16 mouse cellular contexts compared by ENCODE assay signal in the genomic region with DNA sequence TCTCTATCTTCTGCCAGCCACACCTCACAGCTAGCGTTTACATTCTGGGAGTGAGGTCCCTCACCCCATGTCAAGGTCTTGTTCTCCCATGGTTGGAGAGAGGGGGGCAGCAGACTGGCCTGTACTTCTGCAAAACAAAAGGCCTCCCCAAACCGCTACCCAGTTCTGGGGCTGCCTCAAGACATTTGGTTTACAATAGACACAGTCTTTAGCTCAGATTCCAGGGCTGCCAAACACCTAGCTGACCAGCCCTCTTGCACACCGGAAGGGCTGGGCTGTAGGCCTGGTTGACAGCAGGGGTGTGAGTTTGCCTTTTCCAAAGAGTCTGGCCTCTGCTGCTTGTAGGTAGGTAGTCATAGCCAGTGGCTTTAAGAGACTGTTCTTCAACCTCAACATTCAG. TPM values are rescaled to one million over a fixed set of nuclear protein-coding genes. Genes with fewer than 3 reads are reported as not detected.
A peak's percentile ranks its signal among the peaks of the same experiment; 100 is the strongest.
DNase-seq lines count a peak whose midpoint lies in the region; ATAC-seq and TF ChIP-seq lines count a peak whose summit lies in the region.
"Had no signal": no experiment of that assay in that cellular context is flagged by ENCODE, and none has a peak within 500 bp of the region (broad histone marks: within the 10 kb centered on the region; RNA-seq: fewer than 3 reads in every experiment).

No protein-coding gene starts in this region.

- no peaks in the 10 kb centered on the region for H3K9me3 ChIP-seq in E14TG2a.4 (ENCODE audit: low read length)
- H3K9me3 ChIP-seq in forebrain, embryonic 15.5 days: no peaks in the 10 kb centered on the region
- H3K9me3 ChIP-seq in midbrain, embryonic 15.5 days: no peaks in the 10 kb centered on the region
- H3K9me3 ChIP-seq: embryonic facial prominence, embryonic 15.5 days; heart, embryonic 15.5 days; intestine, embryonic 15.5 days had no signal

- no peak overlapping the region for H3K4me3 ChIP-seq in cerebellum, adult 2 months (replicated peaks; ENCODE audit: insufficient read depth, low read depth, low read length)
- peak overlapping the region; percentile 76 for H3K4me3 ChIP-seq in E14TG2a.4 (replicated peaks; ENCODE audit: low read length)
- H3K4me3 ChIP-seq in forebrain, embryonic 15.5 days: peak overlapping the region; percentile 76
- H3K4me3 ChIP-seq in midbrain, embryonic 15.5 days: peak overlapping the region; percentile 95
- H3K4me3 ChIP-seq: heart, embryonic 15.5 days; intestine, embryonic 15.5 days had no signal

- no peak for TF ChIP-seq CTCF in cerebellum, adult 2 months (IDR thresholded peaks at IDR 0.05; ENCODE audit: borderline replicate concordance, insufficient read depth, low read depth, low read length)
- no peak for TF ChIP-seq CTCF in E14TG2a.4 (conservative IDR thresholded peaks at IDR 0.05; ENCODE audit: low read length)

- ATAC-seq in forebrain, embryonic 15.5 days (replicated peaks): no peak
- ATAC-seq in midbrain, embryonic 15.5 days (replicated peaks): no peak
- no peak for ATAC-seq in frontal cortex, adult (ENCODE audit: low TSS enrichment)
- ATAC-seq: intestine, embryonic 15.5 days had no signal

- H3K4me2 ChIP-seq in forebrain, embryonic 15.5 days (replicated peaks): peak overlapping the region; percentile 86
- H3K4me2 ChIP-seq in midbrain, embryonic 15.5 days: peak overlapping the region; percentile 80
- H3K4me2 ChIP-seq: heart, embryonic 15.5 days had no signal

- 36% methylated on average over 3 of the region's 3 CpGs for WGBS in cerebellum, adult 2 months
- 36% methylated on average over 3 of the region's 3 CpGs for WGBS in forebrain, embryonic 15.5 days
- 28% methylated on average over 3 of the region's 3 CpGs for WGBS in midbrain, embryonic 15.5 days

- H3K27ac ChIP-seq in cerebellum, adult 2 months (ENCODE audit: insufficient read depth, low read length): peak overlapping the region; percentile 43; the same call in 1 of the 2 replicates
- no peak overlapping the region for H3K27ac ChIP-seq in forebrain, embryonic 15.5 days (replicated peaks)
- H3K27ac ChIP-seq in midbrain, embryonic 15.5 days: no peak overlapping the region
- H3K27ac ChIP-seq: embryonic facial prominence, embryonic 15.5 days; heart, embryonic 15.5 days; intestine, embryonic 15.5 days; liver, embryonic 14.5 days had no signal

- H3K4me1 ChIP-seq in cerebellum, adult 2 months (ENCODE audit: control insufficient read depth, insufficient read depth, low read length): peaks cover 17% of the 10 kb centered on the region
- peaks cover 91% of the 10 kb centered on the region for H3K4me1 ChIP-seq in E14TG2a.4 (replicated peaks; ENCODE audit: low read depth, low read length)
- H3K4me1 ChIP-seq in forebrain, embryonic 15.5 days: peaks cover 43% of the 10 kb centered on the region
- H3K4me1 ChIP-seq in midbrain, embryonic 15.5 days: peaks cover 42% of the 10 kb centered on the region

- peak overlapping the region; percentile 91; the same call in 1 of the 2 replicates for H3K9ac ChIP-seq in forebrain, embryonic 15.5 days (replicated peaks)
- H3K9ac ChIP-seq in midbrain, embryonic 15.5 days: peak overlapping the region; percentile 95; the same call in 1 of the 2 replicates
- H3K9ac ChIP-seq: embryonic facial prominence, embryonic 15.5 days; heart, embryonic 15.5 days; intestine, embryonic 15.5 days; liver, embryonic 14.5 days had no signal

- no peak for TF ChIP-seq POLR2A in cerebellum, adult 2 months (IDR thresholded peaks at IDR 0.05; ENCODE audit: borderline replicate concordance, insufficient read depth, low read length)

- DNase-seq in cerebellum, adult 2 months: peak in 1 of 2 experiments; percentile 38
- DNase-seq in cerebellum, adult 18-20 months: no peak
- no peak for DNase-seq in right cerebral cortex, postnatal 4 days
- DNase-seq in gastrocnemius, postnatal 10 days: no peak
- DNase-seq: kidney, postnatal 10 days; lung, postnatal 14 days had no signal

- H3K27me3 ChIP-seq in cerebellum, adult 2 months (ENCODE audit: control insufficient read depth, insufficient read depth, low read length): no peaks in the 10 kb centered on the region
- H3K27me3 ChIP-seq in E14TG2a.4 (ENCODE audit: insufficient read depth, low read length): peaks cover 39% of the 10 kb centered on the region
- no peaks in the 10 kb centered on the region for H3K27me3 ChIP-seq in forebrain, embryonic 15.5 days
- H3K27me3 ChIP-seq in midbrain, embryonic 15.5 days (replicated peaks): no peaks in the 10 kb centered on the region

- peaks cover 16% of the 10 kb centered on the region for H3K36me3 ChIP-seq in E14TG2a.4 (ENCODE audit: insufficient read depth, low read length)
- H3K36me3 ChIP-seq in forebrain, embryonic 15.5 days: peaks cover 33% of the 10 kb centered on the region
- peaks cover 25% of the 10 kb centered on the region for H3K36me3 ChIP-seq in midbrain, embryonic 15.5 days (replicated peaks)
- H3K36me3 ChIP-seq: heart, embryonic 15.5 days had no signal

RNA-seq across cellular contexts. Expression of gene Cacnb3, which starts 6.5 kb away (rescaled TPM):
- polyA plus RNA-seq in cerebellum, adult 2 months (2012; rRNA removed): 65.4 and 69.7 TPM in 2 replicates
- 134 and 138 TPM in 2 replicates for polyA plus RNA-seq in forebrain, embryonic 15.5 days (2015; fragmentation: Nextera tagmentation; extraction: Ambion mirVana)
- polyA plus RNA-seq in midbrain, embryonic 15.5 days (2015; fragmentation: Nextera tagmentation; extraction: Ambion mirVana): 199 and 201 TPM in 2 replicates
- 10 to 100 TPM; 12.0 to 15.4 TPM for total RNA-seq in gastrocnemius, postnatal 10 days (2021)
- total RNA-seq: granulocyte monocyte progenitor cell, adult 5-6 weeks had no signal

RNA-seq across cellular contexts. Expression of gene Ddx23, which starts 25.5 kb away (rescaled TPM):
- polyA plus RNA-seq in cerebellum, adult 2 months (2012; rRNA removed): 69.4 and 71.7 TPM in 2 replicates
- 23.5 and 25.0 TPM in 2 replicates for polyA plus RNA-seq in forebrain, embryonic 15.5 days (2015; fragmentation: Nextera tagmentation; extraction: Ambion mirVana)
- 22.0 and 26.4 TPM in 2 replicates for polyA plus RNA-seq in midbrain, embryonic 15.5 days (2015; fragmentation: Nextera tagmentation; extraction: Ambion mirVana)
- 10 to 100 TPM; 53.6 to 57.6 TPM for total RNA-seq in gastrocnemius, postnatal 10 days (2021)

RNA-seq across cellular contexts. Expression of gene Adcy6, which starts 27.3 kb away (rescaled TPM):
- 31.1 and 31.3 TPM in 2 replicates for polyA plus RNA-seq in cerebellum, adult 2 months (2012; rRNA removed)
- 12.5 and 13.8 TPM in 2 replicates for polyA plus RNA-seq in forebrain, embryonic 15.5 days (2015; fragmentation: Nextera tagmentation; extraction: Ambion mirVana)
- polyA plus RNA-seq in midbrain, embryonic 15.5 days (2015; fragmentation: Nextera tagmentation; extraction: Ambion mirVana): 14.0 and 15.2 TPM in 2 replicates
- total RNA-seq in gastrocnemius, postnatal 10 days (2021): 10 to 100 TPM; 39.9 to 45.3 TPM
- total RNA-seq: monocyte, adult 5-6 weeks had no signal

RNA-seq across cellular contexts. Expression of gene Rnd1, which starts 40.1 kb away (rescaled TPM):
- polyA plus RNA-seq in cerebellum, adult 2 months (2012; rRNA removed): 42.4 and 47.4 TPM in 2 replicates
- 11.0 and 12.8 TPM in 2 replicates for polyA plus RNA-seq in forebrain, embryonic 15.5 days (2015; fragmentation: Nextera tagmentation; extraction: Ambion mirVana)
- 13.2 and 13.9 TPM in 2 replicates for polyA plus RNA-seq in midbrain, embryonic 15.5 days (2015; fragmentation: Nextera tagmentation; extraction: Ambion mirVana)
- total RNA-seq in gastrocnemius, postnatal 10 days (2021): 1 to 10 TPM in 1 of 2 experiments, under 1 TPM in 1; 0.49 to 1.9 TPM
